Mouse (Mus musculus): ENCODE measurements around the gene Tas2r143.

Tas2r143 gene

DNA sequence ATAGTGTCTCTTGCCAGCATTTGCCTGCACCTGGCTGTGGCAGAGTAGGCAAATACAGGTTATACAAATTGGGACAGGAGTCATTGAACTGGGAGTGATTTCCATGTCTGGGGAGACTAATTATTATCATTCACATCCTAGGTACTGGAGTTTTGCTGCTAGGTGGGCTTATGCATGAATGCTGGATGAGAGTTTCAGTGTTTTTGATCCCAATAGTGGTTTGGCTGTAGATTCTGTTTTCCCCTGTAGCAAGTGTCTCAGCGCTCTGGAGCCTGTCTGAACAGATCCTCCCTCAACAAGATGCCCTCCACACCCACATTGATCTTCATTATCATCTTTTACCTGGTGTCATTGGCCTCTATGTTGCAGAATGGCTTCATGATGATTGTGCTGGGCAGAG, at the start of gene Tas2r143:
TSS of gene Tas2r143 (plus strand) at position 301 of the 400 bp plus-strand sequence.
- DNase-seq (ENCODE audit: low spot score): no peak

GRCm38 (mm10) chr6:42350968-42351775, 48.9 kb upstream of the Tas2r143 start:
- no peak for DNase-seq (ENCODE audit: low spot score)

DNA sequence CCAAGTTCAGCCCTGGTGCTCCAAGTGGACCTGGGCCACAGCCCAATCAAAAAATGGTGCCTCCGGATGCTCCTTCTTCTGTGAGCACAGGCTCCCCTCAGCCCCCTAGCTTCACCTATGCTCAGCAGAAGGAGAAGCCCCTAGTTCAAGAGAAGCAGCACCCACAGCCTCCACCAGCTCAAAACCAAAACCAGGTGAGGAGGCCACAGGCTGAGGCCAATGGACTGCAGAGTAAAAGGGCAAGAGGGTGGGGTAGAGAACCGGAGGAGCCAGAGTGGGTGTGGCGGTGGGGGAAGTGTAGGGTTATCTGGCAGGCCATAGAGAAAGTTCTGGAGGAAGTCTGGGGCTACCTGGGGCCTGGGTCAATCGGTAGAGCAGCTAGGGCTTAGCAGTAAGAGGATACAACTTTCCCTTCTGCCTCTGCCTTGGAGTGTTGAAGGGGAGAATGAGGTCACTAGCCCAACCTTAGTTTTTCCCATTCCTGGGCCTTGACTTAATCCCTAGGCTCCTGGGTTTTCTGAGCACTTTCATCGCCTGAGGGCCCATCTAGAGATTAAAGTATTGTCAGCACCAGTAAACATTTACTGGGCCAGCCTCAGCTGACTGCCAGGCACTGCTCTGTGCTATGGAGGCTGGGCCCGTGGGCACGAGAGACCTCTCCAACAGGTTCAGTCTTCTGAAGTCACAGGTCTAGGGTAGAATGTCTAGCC, 48.1 kb upstream of the Tas2r143 start:
- no peak for DNase-seq (ENCODE audit: low spot score)

GRCm38 (mm10) chr6:42352486-42352846, 47.6 kb upstream of the Tas2r143 start:
- no peak for DNase-seq (ENCODE audit: low spot score)

DNA sequence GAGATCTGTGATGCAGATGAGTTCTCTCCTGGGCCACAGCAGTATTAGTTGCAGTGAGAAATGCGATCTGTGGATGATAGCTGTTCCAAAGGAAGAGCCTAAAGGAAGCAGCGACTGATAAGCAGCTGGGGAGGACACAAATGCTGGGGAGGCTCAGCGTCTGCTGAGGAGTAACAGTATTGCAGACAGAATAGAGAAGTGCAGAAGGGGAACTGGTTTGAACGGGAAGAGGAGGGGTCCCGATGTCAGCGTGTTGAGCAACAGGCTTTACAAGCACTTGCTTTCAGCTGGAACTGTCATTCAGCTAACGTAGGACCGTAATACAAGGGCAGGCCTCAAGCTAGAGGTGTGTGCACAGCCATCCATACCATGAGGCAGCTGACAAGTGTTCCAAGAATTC, 46.9 kb upstream of the Tas2r143 start:
- DNase-seq (ENCODE audit: low spot score): no peak

GRCm38 (mm10) chr6:42354076-42355019, 45.7 kb upstream of the Tas2r143 start:
- no peak for DNase-seq (ENCODE audit: low spot score)

- no peak for DNase-seq (ENCODE audit: low spot score)
Measured at GRCm38 (mm10) chr6:42355366-42355765, 44.7 kb upstream of the Tas2r143 start.

DNA sequence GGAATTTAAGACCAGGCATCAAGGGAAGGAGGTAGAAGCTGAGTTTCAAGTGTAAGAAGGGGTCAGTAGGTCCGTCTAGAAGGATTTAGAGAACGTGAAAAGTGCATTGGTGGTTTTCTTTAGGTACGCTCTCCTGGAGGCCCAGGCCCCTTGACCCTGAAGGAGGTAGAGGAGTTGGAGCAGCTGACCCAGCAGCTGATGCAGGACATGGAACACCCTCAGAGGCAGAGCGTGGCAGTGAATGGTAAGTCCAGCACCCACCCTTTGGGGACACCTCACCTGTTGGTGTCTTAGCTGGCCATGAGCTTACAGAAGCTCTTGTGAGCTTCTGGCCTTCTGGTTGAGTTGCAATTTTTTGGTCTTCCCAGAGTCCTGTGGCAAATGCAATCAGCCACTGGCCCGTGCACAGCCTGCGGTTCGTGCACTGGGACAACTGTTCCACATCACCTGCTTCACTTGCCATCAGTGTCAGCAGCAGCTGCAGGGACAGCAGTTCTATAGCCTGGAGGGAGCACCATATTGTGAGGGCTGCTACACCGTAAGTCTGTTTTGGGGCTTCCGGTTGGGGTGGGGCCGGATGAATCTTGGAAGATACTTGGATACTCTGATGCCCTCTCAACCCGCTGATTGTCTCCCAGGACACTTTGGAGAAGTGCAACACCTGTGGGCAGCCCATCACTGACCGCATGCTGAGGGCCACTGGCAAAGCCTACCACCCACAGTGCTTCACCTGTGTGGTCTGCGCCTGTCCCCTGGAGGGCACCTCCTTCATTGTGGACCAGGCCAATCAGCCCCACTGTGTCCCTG, 44.0 kb upstream of the Tas2r143 start:
- DNase-seq (ENCODE audit: low spot score): no peak

GRCm38 (mm10) chr6:42356913-42357312, 43.1 kb upstream of the Tas2r143 start:
- no peak for DNase-seq (ENCODE audit: low spot score)

- no peak for DNase-seq (ENCODE audit: low spot score)
Measured at GRCm38 (mm10) chr6:42357901-42358300, 42.1 kb upstream of the Tas2r143 start.

GRCm38 (mm10) chr6:42358901-42359300, 41.1 kb upstream of the Tas2r143 start:
- no peak for DNase-seq (ENCODE audit: low spot score)

DNA sequence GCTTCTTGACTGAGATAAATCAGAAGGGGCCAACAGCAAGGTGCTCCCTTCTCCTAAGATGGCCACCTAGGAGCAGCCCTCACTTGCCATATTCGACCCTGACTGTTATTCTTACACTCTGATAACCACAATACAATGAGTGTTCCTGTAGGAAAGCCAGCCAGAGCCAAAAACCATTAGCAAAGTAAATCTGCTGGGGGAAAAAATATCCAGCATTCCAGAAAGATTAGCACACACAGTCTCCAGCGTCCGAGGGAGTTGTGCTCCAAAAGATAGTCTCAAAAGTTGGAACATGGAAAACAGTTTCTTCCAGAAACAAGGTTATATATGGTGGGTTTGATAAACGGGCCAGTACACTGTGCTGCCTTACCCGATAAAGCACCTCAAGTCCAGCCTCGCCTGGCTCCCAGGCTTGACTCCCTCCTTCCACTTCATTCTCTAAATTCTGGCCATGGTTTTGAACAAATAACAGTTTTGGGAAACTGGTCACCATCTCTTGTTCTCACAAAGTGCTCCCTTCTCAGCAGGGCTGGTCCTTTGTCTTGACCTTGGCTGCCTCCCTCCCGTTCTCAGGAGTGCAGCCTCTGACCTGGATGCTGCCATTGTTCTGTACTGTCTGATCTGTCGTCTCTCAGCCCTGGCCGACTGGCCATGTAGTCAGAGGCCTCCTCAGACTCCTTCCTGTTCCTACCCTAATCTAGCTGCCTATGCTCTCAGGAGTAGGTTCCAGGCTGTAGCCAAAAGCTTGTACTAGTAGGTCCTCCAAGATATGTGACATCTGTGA, 40.5 kb upstream of the Tas2r143 start:
- DNase-seq (ENCODE audit: low spot score): no peak

DNA sequence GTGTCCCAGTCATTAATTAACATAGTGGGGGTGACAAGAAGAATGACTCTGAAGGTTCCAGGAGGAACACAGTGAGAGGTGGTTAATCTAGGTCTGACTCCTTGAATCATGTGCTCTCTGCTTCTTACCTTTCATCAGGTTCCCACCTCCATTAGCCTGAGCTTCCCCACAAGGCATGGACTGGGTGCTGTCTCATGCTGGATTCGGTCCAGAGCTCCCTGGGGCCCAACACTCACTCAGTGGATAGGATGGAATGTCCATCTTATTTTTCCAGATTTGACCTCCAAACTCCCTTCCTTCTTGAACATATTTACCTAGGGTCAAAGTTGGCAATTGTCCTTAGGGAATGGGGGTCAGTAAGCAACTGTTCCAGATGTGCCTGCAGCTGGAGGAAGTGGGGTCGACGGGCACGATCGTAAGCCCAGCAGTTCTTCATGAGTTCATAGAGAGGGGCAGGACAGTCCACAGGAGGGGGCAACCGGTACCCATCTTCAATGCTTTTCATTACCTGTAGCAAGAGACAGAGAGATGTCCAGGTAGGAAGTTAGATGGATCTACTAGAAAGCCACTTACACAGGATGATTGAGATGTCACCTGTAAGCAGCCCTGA, 39.7 kb upstream of the Tas2r143 start:
- DNase-seq (ENCODE audit: low spot score): no peak

- DNase-seq (ENCODE audit: low spot score): no peak
Measured at GRCm38 (mm10) chr6:42361041-42361895, 38.8 kb upstream of the Tas2r143 start.

GRCm38 (mm10) chr6:42362074-42362473, 38.0 kb upstream of the Tas2r143 start:
- DNase-seq (ENCODE audit: low spot score): no peak

DNA sequence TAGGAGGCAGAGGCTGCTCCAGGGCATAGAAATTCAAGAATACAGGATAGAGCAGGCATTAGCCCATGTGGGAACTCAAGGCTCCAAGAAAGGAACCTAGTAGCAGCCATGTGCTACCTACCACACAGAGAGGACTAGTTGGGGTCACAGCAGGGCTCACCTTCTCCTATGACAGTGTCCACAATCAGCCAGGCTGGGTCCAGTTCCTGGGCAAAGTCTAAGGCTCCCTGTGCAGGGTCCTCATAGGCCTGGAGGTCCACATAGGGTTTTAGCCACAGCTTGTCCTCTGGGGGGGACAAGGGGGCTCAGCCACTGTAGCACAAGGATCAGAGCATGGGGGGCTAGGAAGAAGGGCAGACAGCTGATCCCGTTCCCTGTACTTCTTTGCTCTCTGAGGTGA, 37.5 kb upstream of the Tas2r143 start:
- DNase-seq (ENCODE audit: low spot score): no peak

DNA sequence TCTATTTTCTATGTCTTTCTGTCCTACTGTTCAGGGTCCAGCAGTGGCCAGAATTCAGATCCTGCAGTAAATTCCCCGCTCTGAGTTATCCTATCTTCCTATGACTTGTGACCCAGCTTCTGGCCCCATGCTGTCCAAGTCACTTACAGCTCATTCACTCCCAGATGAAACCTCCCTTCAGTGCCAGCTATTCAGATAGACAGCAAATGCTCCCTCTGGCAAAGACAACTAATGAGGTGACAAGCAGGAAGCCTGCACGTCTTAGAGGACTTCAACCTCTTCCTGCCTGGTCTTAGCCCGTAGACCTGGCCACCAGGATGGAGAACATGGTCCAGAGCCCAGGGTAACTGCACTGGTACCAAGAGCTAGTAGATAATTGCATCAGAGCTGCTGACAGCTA, 37.1 kb upstream of the Tas2r143 start:
- no peak for DNase-seq (ENCODE audit: low spot score)

GRCm38 (mm10) chr6:42364066-42364465, 36.0 kb upstream of the Tas2r143 start:
- no peak for DNase-seq (ENCODE audit: low spot score)

DNA sequence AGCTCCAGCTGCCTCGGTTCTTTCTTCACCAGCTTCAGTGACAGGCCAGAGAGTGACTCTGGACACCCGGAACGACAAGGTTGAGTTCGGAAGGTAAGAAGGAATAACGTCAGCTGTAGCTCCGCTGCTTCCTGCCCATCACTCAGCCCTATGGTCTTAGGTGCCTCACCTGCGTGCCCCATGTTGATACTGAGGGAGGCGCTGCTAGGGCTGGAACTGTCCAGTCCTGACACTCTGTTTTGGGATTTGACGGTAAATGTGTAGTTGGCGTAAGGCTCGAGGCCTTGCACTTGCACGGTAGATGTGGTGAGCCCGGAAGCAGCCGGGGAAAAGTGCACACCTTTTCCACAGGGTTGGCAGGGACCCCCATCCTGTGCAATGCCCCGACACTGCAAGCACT, 35.4 kb upstream of the Tas2r143 start:
- no peak for DNase-seq (ENCODE audit: low spot score)
